Mouse (Mus musculus): ENCODE results near the gene Tectb. TPM values are rescaled to one million over a fixed set of nuclear protein-coding genes. Genes with fewer than 3 reads are reported as not detected.

The Tectb gene
- polyA plus RNA-seq, 1 experiment = not detected

- no peak for DNase-seq (ENCODE audit: low read depth in 1 of 2, low spot score in 2 of 2)
- 74% methylated on average over 2 of the region's 2 CpGs for WGBS
- no peak overlapping the region for H3K4me3 ChIP-seq (ENCODE audit: extremely low read depth, insufficient read depth, insufficient read length)
- no peaks in the 10 kb centered on the region for H3K4me1 ChIP-seq (ENCODE audit: control insufficient read depth, insufficient read depth, insufficient read length)
- no peaks in the 10 kb centered on the region for H3K27me3 ChIP-seq (ENCODE audit: control insufficient read depth, insufficient read depth, low read length)
- no peak overlapping the region for H3K27ac ChIP-seq (ENCODE audit: insufficient read depth, low read length)
- no peaks in the 10 kb centered on the region for H3K36me3 ChIP-seq (ENCODE audit: control insufficient read depth, insufficient read depth, low read length)
- TF ChIP-seq POLR2A (IDR thresholded peaks at IDR 0.05; ENCODE audit: low read depth, low read length) (no peak), CTCF (IDR thresholded peaks at IDR 0.05; ENCODE audit: extremely low read depth, insufficient read depth, insufficient read length, insufficient replicate concordance) (no peak)
Observed at GRCm38 (mm10) chr19:55191596-55191995, 11.1 kb downstream of the Tectb start.

- no peak for DNase-seq (ENCODE audit: low read depth in 1 of 2, low spot score in 2 of 2)
- WGBS = 92% methylated on average over 21 of the region's 21 CpGs
- H3K27me3 ChIP-seq (ENCODE audit: control insufficient read depth, insufficient read depth, low read length) = no peaks in the 10 kb centered on the region
Observed at GRCm38 (mm10) chr19:55192254-55192945, 11.9 kb downstream of the Tectb start.

GRCm38 (mm10) chr19:55193717-55194394 is 13.3 kb downstream of the Tectb start:
- WGBS = 65% methylated on average over 11 of the region's 11 CpGs
- TF ChIP-seq POLR2A (IDR thresholded peaks at IDR 0.05; ENCODE audit: low read depth, low read length) (no peak), CTCF (IDR thresholded peaks at IDR 0.05; ENCODE audit: extremely low read depth, insufficient read depth, insufficient read length, insufficient replicate concordance) (no peak)

More at GRCm38 (mm10) chr19:55192254-55192945, 11.9 kb downstream of the Tectb start:
- Histone ChIP-seq H3K4me1 (ENCODE audit: control insufficient read depth, insufficient read depth, insufficient read length) (no peaks in the 10 kb centered on the region), H3K36me3 (ENCODE audit: control insufficient read depth, insufficient read depth, low read length) (no peaks in the 10 kb centered on the region), H3K27ac (ENCODE audit: insufficient read depth, low read length) (no peak overlapping the region), H3K4me3 (ENCODE audit: extremely low read depth, insufficient read depth, insufficient read length) (no peak overlapping the region)
- TF ChIP-seq CTCF (IDR thresholded peaks at IDR 0.05; ENCODE audit: extremely low read depth, insufficient read depth, insufficient read length, insufficient replicate concordance) (no peak), POLR2A (IDR thresholded peaks at IDR 0.05; ENCODE audit: low read depth, low read length) (no peak)

GRCm38 (mm10) chr19:55194520-55195170 is 14.1 kb downstream of the Tectb start:
- Histone ChIP-seq H3K4me3 (ENCODE audit: extremely low read depth, insufficient read depth, insufficient read length) (no peak overlapping the region), H3K27ac (ENCODE audit: insufficient read depth, low read length) (no peak overlapping the region), H3K27me3 (ENCODE audit: control insufficient read depth, insufficient read depth, low read length) (no peaks in the 10 kb centered on the region), H3K36me3 (ENCODE audit: control insufficient read depth, insufficient read depth, low read length) (no peaks in the 10 kb centered on the region), H3K4me1 (ENCODE audit: control insufficient read depth, insufficient read depth, insufficient read length) (no peaks in the 10 kb centered on the region)
- 69% methylated on average over 7 of the region's 7 CpGs for WGBS
- TF ChIP-seq CTCF (IDR thresholded peaks at IDR 0.05; ENCODE audit: extremely low read depth, insufficient read depth, insufficient read length, insufficient replicate concordance) (no peak), POLR2A (IDR thresholded peaks at IDR 0.05; ENCODE audit: low read depth, low read length) (no peak)
- no peak for DNase-seq (ENCODE audit: low read depth in 1 of 2, low spot score in 2 of 2)

More at GRCm38 (mm10) chr19:55193717-55194394, 13.3 kb downstream of the Tectb start:
- H3K27ac ChIP-seq (ENCODE audit: insufficient read depth, low read length) = no peak overlapping the region
- no peak overlapping the region for H3K4me3 ChIP-seq (ENCODE audit: extremely low read depth, insufficient read depth, insufficient read length)
- H3K27me3 ChIP-seq (ENCODE audit: control insufficient read depth, insufficient read depth, low read length) = no peaks in the 10 kb centered on the region
- no peaks in the 10 kb centered on the region for H3K36me3 ChIP-seq (ENCODE audit: control insufficient read depth, insufficient read depth, low read length)
- H3K4me1 ChIP-seq (ENCODE audit: control insufficient read depth, insufficient read depth, insufficient read length) = no peaks in the 10 kb centered on the region
- DNase-seq (ENCODE audit: low read depth in 1 of 2, low spot score in 2 of 2) = no peak

GRCm38 (mm10) chr19:55195574-55195973 is 15.0 kb downstream of the Tectb start:
- H3K27ac ChIP-seq (ENCODE audit: insufficient read depth, low read length) = no peak overlapping the region
- no peaks in the 10 kb centered on the region for H3K4me1 ChIP-seq (ENCODE audit: control insufficient read depth, insufficient read depth, insufficient read length)
- no peak overlapping the region for H3K4me3 ChIP-seq (ENCODE audit: extremely low read depth, insufficient read depth, insufficient read length)
- no peaks in the 10 kb centered on the region for H3K36me3 ChIP-seq (ENCODE audit: control insufficient read depth, insufficient read depth, low read length)
- 84% methylated on average over 3 of the region's 3 CpGs for WGBS
- H3K27me3 ChIP-seq (ENCODE audit: control insufficient read depth, insufficient read depth, low read length) = no peaks in the 10 kb centered on the region
- TF ChIP-seq CTCF (IDR thresholded peaks at IDR 0.05; ENCODE audit: extremely low read depth, insufficient read depth, insufficient read length, insufficient replicate concordance) = no peak
- TF ChIP-seq POLR2A (IDR thresholded peaks at IDR 0.05; ENCODE audit: low read depth, low read length) = no peak
- DNase-seq (ENCODE audit: low read depth in 1 of 2, low spot score in 2 of 2) = no peak

GRCm38 (mm10) chr19:55198303-55198702 is 17.8 kb downstream of the Tectb start:
- H3K4me1 ChIP-seq (ENCODE audit: control insufficient read depth, insufficient read depth, insufficient read length) = no peaks in the 10 kb centered on the region
- WGBS = 39% methylated on average over 5 of the region's 5 CpGs
- no peaks in the 10 kb centered on the region for H3K27me3 ChIP-seq (ENCODE audit: control insufficient read depth, insufficient read depth, low read length)
- H3K36me3 ChIP-seq (ENCODE audit: control insufficient read depth, insufficient read depth, low read length) = no peaks in the 10 kb centered on the region
- no peak overlapping the region for H3K4me3 ChIP-seq (ENCODE audit: extremely low read depth, insufficient read depth, insufficient read length)
- TF ChIP-seq POLR2A (IDR thresholded peaks at IDR 0.05; ENCODE audit: low read depth, low read length) (no peak), CTCF (IDR thresholded peaks at IDR 0.05; ENCODE audit: extremely low read depth, insufficient read depth, insufficient read length, insufficient replicate concordance) (peak; percentile 48; the same call in 1 of the 2 replicates)
- peak in 1 of 2 experiments; percentile 13 for DNase-seq (ENCODE audit: low read depth in 1 of 2, low spot score in 2 of 2)
- no peak overlapping the region for H3K27ac ChIP-seq (ENCODE audit: insufficient read depth, low read length)

Measured in spleen, adult 2 months (tissue).